Mouse (Mus musculus) B cell, adult (primary cell): ENCODE measurements around the gene Olfr776. TPM values are rescaled to one million over a fixed set of nuclear protein-coding genes. Genes with fewer than 3 reads are reported as not detected.

ENCODE experiments used
- total RNA-seq: library from RNA; stranded (reverse); gene quantifications from 4 replicates; pipeline ENCODE4 v1.2.4, GENCODE M21; 2023; ENCODE audit not compliant: inconsistent age

The Olfr776 gene
- total RNA-seq: not detected in 4 replicates

GRCm38 (mm10) chr10:129258827-129259226 lies at the start of gene Olfr776:
Gene Olfr776, plus strand, starts transcription at chr10:129259127.

DNA sequence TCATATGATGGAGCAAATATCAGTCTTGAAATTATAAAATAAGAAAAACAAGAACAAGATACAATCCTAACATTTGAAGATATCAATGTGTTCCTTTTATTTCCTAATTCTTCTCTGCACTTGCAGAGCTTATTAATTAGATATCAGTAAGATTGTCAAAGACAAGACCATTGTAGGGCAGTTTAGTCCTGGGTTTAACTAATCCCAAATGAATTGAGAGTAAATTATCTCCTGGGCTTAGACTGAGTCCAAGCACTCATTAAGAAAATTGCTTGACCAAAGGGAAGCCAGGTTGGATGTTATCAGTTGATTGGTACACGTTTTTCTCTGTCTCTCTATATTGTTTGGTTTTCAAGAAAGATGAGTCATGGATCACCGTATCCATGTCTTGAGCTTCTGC lies 23.0 kb upstream of the Olfr776 start, which contains the start of gene Olfr774:
Gene Olfr774 (plus strand): TSS at position 301 of the 400 bp plus-strand sequence.

GRCm38 (mm10) chr10:129248112-129248511 lies 10.8 kb upstream of the Olfr776 start, which contains the start of gene Olfr775:
Gene Olfr775, plus strand, starts transcription at chr10:129248412.

DNA sequence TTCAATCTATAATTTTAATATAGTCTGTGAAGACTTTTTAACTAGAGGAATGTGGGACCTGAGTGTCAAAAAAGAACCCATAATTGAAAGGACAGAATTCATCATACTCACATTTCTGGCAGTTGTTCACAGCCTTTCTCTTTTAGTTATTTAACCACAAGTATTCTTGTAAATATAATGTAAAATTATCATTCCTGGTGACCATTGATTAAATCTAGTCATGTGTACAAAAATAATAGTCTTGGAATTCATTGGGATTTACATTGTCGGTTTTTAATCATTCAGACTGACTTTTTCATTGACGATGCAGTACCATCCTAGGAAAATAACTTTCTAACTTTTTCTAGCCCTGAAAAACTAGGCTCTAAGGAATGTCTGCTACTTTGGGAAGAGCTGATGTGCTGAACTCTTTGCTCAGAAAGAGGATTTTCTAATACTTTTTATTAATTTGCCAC lies 12.2 kb downstream of the Olfr776 start, which contains the start of gene Olfr777:
Gene Olfr777 (minus strand): TSS at position 405 of the 455 bp plus-strand sequence.

Other genes starting within 250 kb of the Olfr776 start
- gene Olfr763, start 248.3 kb upstream of the Olfr776 start, total RNA-seq: not detected in 4 replicates
- not detected in 4 replicates for gene Olfr764-ps1, start 219.2 kb upstream of the Olfr776 start, total RNA-seq
- gene Olfr765, start 209.1 kb upstream of the Olfr776 start, total RNA-seq: not detected in 4 replicates
- not detected in 4 replicates for gene Olfr766-ps1, start 190.2 kb upstream of the Olfr776 start, total RNA-seq
- not detected in 4 replicates for gene Olfr767, start 176.2 kb upstream of the Olfr776 start, total RNA-seq
- gene Olfr768, start 159.8 kb upstream of the Olfr776 start, total RNA-seq: not detected in 4 replicates
- gene Olfr769, start 141.3 kb upstream of the Olfr776 start, total RNA-seq: not detected in 4 replicates
- gene Olfr770, start 120.1 kb upstream of the Olfr776 start, total RNA-seq: not detected in 4 replicates
- gene Olfr771, start 94.4 kb upstream of the Olfr776 start, total RNA-seq: not detected in 4 replicates
- not detected in 4 replicates for gene Olfr772, start 81.2 kb upstream of the Olfr776 start, total RNA-seq
- not detected in 4 replicates for gene Olfr773, start 71.7 kb upstream of the Olfr776 start, total RNA-seq
- not detected in 4 replicates for gene Olfr774, start 22.9 kb upstream of the Olfr776 start, total RNA-seq
- 0.24 TPM in 1 of 4 replicates, not detected in the others for gene Olfr775, start 10.7 kb upstream of the Olfr776 start, total RNA-seq
- gene Olfr777, start 12.4 kb downstream of the Olfr776 start, total RNA-seq: not detected in 4 replicates
- gene Olfr780, start 59.0 kb downstream of the Olfr776 start, total RNA-seq: not detected in 4 replicates
- gene Olfr781, start 69.7 kb downstream of the Olfr776 start, total RNA-seq: not detected in 4 replicates
- gene Olfr782, start 89.7 kb downstream of the Olfr776 start, total RNA-seq: not detected in 4 replicates
- gene Olfr784, start 125.0 kb downstream of the Olfr776 start, total RNA-seq: 0.15 to 0.16 TPM in 2 of 4 replicates, not detected in the others
- not detected in 4 replicates for gene Olfr785, start 146.3 kb downstream of the Olfr776 start, total RNA-seq
- gene Olfr786, start 168.2 kb downstream of the Olfr776 start, total RNA-seq: not detected in 4 replicates
- gene Olfr787, start 202.7 kb downstream of the Olfr776 start, total RNA-seq: not detected in 4 replicates
- gene Olfr788, start 211.9 kb downstream of the Olfr776 start, total RNA-seq: not detected in 4 replicates
- gene Olfr789, start 225.6 kb downstream of the Olfr776 start, total RNA-seq: not detected in 4 replicates
- not detected in 4 replicates for gene Olfr790, start 239.4 kb downstream of the Olfr776 start, total RNA-seq